Mouse (Mus musculus) embryo, embryonic 10 days (tissue): ENCODE measurements around the gene Ppat.
"Not testable (repeated sequence)": the region's sequence is repeated elsewhere in the genome, so short reads cannot be mapped to it uniquely, and the experiment has no call there.

ENCODE experiments used
- DNase-seq: peaks from one replicate; pipeline ENCODE4 v3.0.0-alpha.2; 2015; ENCODE audit warnings: low spot score

The Ppat gene

DNA sequence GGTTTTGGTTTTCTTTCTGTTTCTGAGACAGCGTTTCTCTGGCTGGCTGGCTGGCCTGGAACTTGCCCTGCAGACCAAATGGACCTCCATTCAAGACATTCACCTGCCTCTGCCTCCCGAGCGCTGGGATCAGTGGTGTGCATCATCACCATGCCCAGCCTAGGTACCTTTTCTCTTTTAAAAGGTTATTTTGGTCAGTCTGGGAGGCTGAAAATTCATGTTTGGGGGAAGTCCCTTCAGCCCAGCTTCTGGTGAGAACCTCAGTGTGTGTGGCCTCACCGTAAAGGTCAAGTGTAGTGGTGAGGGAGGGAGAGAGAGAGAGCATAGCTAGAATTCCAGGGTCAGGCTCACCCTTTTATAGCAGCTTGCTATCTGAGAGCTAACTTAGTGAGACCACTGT is 3.6 kb downstream of the Ppat start:
- DNase-seq: no peak

DNA sequence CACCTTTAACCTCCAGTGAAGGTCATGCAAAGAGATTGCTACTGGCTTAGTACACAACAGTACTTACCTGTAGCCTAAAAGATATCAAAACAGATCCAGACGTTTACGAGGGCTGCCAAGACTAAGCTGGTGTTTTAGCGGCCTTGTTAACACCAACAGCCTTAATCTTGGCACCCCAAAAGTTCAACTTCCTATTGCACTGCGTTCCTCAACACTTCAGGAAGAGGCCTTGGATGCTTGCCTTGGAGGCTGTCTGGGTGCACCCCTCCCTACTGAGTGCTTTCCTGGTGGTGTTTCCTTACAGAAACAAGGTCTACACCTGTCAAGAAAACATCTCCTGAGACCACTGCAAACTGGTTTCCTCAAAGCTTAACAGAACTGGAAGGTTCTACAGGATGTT is 4.2 kb downstream of the Ppat start:
- DNase-seq: no peak

DNA sequence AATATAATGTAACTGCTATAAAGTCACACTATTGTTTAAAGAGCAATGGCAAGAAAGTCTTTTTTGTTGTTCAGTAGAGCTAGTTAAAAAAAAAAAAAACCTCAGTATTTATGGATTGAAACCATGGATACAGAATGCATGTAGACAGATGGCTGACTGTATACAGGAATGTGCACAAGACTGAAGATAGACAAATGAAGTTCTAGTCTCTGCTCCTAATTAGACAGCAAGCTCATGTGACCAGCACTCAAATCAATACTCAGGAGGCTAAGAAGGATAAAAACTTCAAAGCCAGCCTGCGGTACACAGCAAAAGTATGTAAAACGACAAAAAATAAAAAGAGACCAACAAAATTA is 5.7 kb downstream of the Ppat start:
- DNase-seq: no peak

DNA sequence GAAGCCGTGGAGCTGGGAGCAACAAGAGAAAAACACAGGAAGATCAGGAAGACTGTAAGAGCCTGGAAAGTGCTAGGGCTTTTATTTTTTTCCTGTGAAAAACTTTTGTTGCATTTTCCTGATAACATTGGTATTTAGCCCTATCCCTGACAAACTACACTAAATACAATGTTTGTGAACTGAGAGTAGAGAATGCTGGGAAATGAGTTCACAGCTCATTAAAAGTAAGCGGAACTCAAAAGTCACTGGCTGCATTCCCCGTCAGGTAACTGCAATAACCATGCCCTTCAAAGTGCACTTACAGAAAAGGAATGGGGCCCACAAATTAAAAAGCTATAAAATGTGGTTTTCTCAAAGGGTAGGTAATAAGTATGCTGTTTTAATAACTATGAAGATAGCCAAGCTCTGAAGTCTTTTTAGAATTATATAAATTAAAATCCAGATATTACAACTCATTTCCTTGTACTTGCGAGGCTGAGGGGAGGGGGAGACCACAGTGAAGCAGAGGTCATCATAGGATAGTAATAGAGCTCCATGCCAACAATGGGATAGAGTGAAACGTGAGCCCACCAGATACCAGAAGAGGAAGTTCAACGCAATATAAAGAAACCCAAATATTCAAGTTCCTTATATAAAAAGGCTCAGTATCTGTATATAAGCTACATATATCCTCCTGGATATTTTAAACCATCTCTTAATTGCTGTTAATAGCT is 6.3 kb downstream of the Ppat start:
- no peak for DNase-seq

DNA sequence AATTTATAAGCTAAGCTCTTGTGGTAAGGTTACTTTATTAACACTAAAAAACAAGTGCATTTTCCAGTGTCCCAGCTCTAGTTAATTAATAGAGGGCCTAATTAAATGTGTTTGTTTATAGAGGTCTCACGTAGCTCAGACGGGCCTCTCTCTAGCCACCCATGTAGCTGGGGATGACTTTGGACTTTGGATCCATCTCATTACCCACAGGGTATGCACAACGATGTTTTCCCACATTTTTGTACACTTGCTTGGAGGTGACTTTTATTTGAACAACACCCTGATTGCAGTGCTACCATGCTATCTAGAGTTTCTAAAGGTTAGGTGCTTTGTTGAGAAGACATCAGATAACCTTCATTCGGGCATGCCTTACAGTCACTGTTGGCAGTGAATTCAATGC is 8.9 kb downstream of the Ppat start:
- DNase-seq: no peak

DNA sequence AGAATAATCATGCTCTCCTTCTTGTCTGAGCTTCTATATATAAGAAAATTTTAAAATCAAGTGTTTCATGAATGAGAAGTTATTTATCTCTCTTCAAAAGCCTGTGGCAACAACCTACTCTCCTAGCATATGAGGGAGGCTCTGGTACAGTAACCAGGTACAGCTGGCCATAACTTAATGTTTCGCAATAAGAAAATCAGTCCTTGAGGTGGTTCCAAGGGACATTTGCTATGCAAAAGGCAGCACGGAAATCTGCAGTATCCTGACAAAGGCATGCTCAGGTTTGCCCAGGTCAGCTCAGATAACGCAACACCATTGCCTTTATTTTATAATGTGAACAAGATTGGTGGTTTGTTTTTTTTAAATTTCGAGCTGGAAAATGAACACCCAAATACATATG is 9.4 kb downstream of the Ppat start:
- no peak for DNase-seq

DNA sequence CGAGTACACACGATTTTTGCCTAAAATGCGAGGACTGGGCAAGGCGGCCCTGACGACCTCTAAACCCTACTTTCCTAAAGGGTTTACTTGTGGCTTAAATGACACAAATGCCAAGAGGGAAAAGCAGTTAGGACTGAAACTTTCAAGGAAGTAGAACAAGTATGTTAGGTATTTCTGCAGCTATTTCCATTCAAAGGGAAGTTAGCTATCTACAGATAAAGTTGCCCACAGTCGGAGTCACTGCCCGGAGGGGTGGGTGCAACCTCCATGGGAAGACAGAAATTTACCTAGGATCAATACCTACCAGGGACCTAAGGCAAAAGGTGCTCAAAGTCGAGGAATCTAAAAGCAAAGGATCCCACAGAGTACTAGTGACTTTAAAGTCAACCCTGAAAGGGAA is 11.7 kb downstream of the Ppat start:
- DNase-seq: no peak

DNA sequence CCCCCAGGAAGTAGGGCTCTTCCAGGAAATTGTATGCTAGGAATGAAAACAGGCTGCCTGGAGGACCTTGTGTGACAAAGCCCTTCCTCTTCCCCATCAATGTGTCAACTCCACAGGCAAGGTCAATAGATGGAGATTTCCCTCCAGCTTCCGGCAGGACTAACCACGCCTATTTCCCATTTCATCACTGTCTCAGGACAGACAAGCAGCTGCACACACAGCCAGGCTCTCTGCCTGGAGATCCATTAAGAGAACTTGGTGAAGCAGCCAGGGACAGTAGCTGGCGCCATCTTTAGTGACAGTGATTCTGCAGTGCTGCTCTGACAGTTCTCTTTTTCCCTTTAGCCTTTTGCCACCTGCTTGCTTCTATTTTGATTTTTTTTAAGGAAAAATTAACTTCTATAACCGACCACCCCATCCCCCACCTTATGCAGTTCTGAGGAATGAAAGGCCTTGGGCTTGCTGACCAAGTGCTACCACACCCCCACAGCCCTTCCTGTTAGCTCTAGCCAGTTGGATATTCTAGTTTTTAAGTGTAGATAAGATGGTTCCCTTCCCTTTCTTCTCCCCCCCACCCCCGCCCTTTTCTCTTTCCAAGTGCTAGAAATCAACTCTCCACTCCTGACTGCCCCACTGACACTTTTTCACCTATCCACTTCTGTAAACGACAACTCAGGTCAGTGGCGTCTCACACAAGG is 22.0 kb downstream of the Ppat start:
- DNase-seq: peak; percentile 53

DNA sequence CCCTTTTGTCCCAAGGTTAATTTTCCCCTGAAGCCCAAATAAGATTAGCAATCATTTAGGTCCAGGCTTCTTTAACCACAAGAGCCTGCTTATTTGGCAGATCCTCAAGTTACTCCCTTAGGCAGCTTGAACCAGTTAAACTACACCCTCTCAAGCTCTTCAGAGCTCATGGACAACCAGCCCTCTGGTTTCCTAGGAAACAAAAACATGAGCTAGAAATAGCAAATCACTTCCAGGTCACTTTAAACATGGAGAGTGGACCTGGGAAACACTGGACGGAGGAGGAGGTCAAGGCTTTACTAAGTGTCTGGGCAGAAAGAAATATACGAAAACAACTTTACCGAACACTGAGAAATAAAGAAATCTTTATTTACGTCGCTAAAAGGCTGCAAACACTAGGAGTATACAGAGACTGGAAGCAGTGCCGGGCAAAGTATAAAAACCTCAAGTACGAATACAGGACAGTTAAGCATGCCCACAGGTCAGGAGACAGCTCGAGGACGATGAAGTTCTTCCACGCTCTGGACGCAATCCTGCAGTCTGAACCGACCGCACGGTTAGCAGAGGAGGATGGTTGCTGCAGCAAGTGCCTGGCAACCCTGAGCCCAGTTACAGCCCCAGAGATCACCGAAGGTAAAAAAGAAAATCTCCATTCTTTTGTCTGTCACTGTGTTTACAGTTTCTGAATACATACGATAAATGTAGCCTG is 23.1 kb downstream of the Ppat start:
- no peak for DNase-seq

DNA sequence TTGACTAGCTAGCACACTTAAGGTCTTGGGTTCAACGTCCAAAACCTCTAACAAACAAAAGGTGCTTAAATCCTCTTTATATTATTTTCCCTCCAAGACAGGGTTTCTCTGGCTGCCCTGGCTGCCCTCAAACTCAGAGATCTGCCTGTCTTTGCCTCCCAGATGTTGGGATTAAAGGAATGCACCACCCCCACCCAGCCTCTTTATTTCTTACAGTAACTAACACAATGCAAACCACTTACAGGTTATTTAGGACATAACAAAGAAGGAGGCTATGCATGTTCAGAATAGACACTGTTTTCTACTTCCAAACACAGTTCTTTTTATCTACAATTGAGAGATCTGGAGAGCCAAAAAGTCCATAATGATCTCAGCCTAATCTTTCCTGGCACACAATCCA is 27.1 kb downstream of the Ppat start:
- no peak for DNase-seq

DNA sequence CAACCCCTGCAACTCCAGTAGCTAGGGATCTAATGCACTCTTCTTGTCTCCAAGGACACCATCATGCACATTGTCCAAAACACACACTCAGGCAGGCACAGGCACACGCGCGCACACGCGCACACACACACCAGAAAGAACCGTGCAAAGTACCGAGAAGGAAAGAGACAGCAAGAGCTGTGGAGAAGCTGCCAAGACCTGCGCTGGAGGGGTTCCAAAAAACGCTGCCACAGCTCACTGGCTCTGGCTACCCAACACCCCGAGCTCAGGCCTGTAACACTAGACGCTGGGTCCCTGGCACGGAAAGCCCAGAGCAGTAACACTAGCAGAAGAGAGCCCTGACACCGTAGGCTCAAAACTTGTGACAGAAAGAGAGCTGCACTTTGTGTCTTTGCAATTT is 27.9 kb downstream of the Ppat start:
- no peak for DNase-seq

DNA sequence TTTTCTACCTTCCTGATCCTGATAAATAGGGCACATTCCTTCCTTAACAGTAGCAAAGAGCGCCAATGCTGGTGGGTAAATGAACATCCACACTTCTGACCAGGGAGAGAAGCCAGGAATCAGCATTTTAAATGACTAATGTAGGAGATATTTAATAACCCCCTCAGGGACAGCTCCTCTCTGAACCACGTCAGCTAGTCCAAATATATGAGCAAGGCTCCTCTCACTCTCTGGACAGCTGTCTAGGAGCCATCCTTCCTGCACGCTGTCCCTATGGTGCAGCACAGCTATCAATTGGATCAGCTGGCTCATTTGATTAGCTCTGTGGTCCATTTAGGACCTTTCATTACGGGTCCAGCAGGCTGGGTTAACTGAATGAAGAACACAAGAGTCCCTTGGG is 28.5 kb downstream of the Ppat start:
- DNase-seq: no peak

DNA sequence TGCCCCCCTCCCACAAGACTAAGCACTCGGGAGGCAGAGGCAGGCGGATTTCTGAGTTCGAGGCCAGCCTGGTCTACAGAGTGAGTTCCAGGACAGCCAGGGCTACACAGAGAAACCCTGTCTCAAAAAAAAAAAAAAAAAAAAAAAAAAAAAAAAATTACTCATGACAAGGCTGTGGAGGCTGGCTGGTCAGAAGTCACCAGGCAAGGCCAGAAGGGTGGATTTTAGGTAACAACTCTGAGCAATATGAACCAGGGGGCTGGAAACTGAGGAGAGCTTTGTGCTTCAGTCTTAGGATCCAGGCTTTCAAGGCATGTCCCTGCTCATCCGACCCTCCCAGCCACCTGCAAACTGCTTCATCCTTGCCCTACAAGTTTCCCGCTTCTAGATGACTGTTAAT is 38.9 kb downstream of the Ppat start:
- DNase-seq: not testable (repeated sequence)

DNA sequence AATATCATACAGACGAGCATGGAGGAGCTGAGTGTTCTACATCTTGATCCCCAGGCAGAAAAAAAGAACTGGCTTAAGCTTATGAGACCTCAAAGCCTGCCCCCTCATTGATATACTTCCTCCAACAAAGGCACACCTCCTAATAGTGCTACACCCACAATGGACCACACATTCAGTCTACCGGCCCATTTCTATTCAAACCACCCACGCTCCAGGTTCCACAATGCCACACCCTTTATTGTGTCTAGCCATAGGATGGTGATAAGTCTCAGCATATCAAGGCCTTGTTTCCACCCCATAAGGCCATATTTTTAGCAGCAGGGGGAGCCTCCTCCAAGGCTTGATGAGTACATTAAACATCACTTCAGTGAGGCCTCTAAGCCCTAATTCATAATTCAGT is 40.6 kb downstream of the Ppat start:
- DNase-seq: no peak

DNA sequence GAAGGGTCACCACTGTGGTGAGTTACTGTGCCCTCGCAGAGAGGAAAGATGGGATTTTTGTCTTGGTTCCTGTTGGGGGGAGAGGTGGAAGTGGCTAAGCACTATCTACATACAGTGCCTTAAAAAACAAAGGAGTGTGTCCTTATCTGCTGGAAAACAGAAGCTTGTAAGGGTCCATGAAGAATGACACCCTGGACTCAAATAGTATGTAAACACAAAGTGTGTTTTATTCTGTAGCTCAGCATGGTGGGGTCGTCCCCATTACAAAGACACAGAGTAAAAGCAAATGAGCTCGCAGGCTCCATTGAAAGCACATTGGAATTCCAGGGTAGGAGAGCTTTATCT is 45.3 kb downstream of the Ppat start:
- DNase-seq: no peak

DNA sequence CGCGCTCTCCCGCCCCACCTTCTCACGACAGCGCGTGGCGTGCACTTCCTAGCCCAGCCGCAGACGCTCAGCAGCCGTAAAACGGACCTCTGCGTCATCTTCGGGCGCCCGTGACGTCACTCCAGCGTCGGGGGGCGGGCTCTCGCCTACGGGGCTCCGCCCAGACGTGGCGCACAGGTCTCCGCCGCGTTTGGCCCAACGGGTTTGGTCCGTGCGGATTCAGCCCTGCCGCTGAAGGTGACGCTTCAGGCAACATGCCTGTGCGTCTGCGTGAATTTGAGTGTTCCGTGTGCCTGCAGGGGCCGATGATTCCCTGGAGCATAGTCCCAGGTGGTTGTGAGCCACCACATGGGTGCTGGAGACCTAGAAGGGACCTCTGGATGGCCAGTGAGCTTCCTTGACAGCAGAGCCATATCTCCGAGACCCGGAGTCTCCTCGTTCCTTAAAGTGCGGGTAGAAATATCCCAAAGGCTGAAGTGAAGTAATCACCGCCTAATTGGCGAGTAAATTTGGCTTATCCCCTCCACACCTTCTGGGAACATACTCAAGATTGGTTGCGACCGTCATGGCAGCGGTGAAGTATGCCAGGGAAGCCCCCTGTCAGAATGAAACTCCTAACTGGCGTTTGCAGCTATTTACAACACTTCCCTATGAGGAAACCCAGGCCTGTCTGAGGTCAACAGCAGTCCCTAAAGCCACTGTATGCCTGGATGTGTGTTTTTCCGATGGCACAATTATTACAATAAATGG is 45.8 kb downstream of the Ppat start, which contains the start of gene Aasdh:
Gene Aasdh (minus strand): TSS at position 110 of the 750 bp plus-strand sequence.
- DNase-seq: peak; percentile 96

DNA sequence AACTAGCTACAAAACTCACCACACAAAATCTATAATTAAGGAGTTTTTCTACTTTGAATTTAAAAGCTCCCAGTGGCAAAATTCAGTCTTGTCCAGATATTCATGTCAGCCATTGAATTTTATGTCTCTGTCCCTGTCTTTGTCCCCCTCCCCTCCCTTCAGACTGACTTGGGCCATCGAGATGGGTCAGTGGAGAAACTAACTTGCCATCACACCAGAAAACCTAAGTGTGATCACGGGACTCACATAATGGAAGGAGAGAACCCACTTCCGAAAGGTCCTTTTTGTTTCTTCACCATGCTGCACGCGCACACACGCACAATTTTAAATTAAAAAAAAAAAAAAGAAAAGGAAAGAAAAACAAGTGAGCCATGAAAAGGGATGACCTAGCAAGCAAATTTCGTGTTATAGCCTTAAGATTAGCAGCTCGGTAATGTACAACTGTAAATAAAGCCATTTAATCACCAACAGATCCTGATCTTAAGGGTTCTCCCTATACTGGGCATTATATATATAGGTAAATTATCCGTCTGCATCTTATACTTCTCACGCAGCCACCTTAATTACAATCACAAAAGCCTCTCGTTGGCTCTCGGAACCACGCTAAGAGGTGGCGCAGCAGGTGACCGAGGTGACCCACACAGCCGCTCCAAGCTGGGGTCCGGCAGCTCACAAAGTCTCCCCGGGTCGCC is 46.5 kb downstream of the Ppat start:
- DNase-seq: no peak

DNA sequence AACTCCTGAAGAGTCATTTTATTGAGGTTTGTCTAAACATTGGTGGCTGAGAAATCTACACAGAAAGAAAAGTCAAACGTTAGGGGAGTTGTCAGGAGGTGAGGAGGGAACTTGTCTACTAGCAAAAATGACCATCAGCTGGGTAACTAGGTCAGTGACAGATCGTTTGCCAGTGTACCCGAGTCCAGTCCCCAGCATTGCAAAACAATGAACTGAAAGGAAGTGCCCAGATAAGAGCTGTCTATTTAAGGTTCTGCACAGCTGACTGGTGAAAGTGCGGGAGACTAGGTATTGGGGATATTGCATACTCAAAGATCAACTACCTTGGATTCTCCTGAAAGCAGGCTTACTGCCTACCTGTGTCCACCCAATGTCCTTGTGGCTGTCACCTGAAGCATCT is 49.2 kb downstream of the Ppat start:
- no peak for DNase-seq

DNA sequence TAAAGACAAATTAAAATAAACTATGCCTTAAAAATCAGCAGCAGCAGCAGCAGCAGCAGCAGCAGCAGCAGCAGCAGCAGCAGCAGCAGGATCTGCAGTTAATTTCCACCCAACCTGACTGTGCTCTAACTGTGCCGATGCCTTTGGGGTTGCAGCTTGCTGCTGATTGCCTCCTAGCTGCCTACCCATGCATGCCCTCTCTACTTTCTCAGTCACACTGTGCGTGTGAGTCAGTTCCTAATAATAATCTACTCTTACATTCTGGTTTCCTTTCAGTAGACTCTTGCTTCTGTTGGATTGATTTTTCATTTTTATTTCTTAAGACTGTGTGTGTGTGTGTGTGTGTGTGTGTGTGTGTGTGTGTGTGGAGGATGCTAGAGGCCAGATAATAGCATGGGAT is 58.3 kb downstream of the Ppat start:
- no peak for DNase-seq

DNA sequence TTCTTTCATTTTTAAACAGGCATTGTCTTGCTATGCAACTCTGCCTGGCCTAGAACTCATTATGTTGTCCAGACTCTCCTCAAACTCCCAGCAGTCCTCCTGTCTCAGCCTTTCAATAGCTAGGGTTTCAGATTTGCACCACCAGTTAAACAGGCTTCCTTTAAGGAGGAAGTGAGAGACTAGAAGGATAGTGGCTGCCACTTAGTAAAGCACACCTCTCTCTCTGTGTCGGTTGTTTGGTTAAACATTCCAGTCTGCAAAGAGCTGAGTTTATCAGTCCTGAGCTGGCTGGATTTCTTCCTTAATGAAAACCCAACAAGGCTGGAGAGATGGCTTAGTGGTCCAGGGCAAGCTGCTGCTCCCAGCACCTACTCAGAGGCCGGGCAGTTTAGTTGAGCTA is 58.8 kb downstream of the Ppat start:
- DNase-seq: no peak

DNA sequence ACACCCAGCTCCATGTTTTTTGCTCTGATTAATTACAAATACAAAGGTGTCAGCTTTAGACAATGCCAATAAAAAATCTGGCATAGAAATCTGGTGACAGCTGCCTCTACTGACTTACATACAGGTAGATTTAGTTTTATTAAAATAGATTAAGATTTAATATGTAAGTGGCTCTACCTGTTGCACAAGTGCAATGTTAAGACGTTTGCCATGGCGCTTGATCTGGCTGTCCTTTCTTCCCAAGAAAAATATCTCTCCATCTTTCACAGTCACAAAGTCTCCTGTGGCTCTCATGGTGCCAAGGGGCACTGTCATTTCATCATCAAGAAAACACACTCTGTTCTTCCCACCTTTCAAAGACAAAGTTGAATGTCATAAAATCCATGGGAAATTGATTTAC is 64.4 kb downstream of the Ppat start:
- DNase-seq: no peak

DNA sequence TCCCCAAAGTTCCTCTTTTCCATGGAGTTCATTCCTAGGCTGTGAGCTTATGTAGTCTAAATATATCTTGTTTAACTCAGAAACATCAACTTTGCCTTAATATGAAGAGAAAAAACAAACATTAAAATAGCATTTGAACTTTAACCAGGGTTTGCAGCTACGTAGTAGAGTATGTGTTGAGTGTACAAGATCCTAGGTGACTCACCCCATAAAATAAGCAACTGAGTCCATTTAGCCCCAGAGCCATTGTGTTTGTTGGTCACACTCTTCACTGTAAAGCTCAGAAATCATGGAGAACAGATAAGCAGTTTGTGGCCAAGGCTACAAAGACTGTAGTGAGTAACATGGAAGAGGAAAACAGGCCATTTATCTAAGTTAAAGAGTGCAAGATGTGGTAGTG is 67.3 kb downstream of the Ppat start:
- DNase-seq: no peak
